Mouse (Mus musculus): Measurements from ENCODE around the gene Crisp2. TPM values are rescaled to one million over a fixed set of nuclear protein-coding genes. Genes with fewer than 3 reads are reported as not detected.
"Not testable (repeated sequence)": the region's sequence is repeated elsewhere in the genome, so short reads cannot be mapped to it uniquely, and the experiment has no call there.

Crisp2 gene
- total RNA-seq, 2 experiments from 2014 or later = not detected

GRCm38 (mm10) chr17:40717055-40717454 lies 89.7 kb downstream of the Crisp2 start:
- DNase-seq (ENCODE audit: low spot score in 2 of 2) = not testable (repeated sequence)

- DNase-seq (ENCODE audit: low spot score in 2 of 2) = no peak
Observed at GRCm38 (mm10) chr17:40716273-40716672, 90.5 kb downstream of the Crisp2 start.

Other genes starting within 250 kb of the Crisp2 start
- gene Esp6, start 245.5 kb downstream of the Crisp2 start, total RNA-seq (2021) = not detected
- not detected for gene Esp4, start 208.4 kb downstream of the Crisp2 start, total RNA-seq (2021)
- gene Esp3, start 174.9 kb downstream of the Crisp2 start, total RNA-seq (2021) = not detected
- not detected for gene Esp1, start 79.9 kb downstream of the Crisp2 start, total RNA-seq (2021)
- 10 to 100 TPM in 1 of 2 experiments, 1 to 10 TPM in 1; 3.7 to 11.7 TPM for gene Rhag, start 4.1 kb upstream of the Crisp2 start, total RNA-seq (2021)
- gene 9130008F23Rik, start 73.6 kb upstream of the Crisp2 start, total RNA-seq (2021) = 1 to 10 TPM in 1 of 2 experiments, under 1 TPM in 1; 0.90 to 1.0 TPM
- gene Glyatl3, start 107.3 kb upstream of the Crisp2 start, total RNA-seq (2021) = not detected
- 10 to 100 TPM; 87.0 to 91.3 TPM for gene Mut, start 127.7 kb upstream of the Crisp2 start, total RNA-seq (2021)
- 10 to 100 TPM; 12.4 to 12.5 TPM for gene Cenpq, start 128.0 kb upstream of the Crisp2 start, total RNA-seq (2021)